Comparison of ENCODE assay signal across 19 mouse cellular contexts in genomic region chr2:137099211-137099734, GRCm38 (mm10). TPM values are rescaled to one million over a fixed set of nuclear protein-coding genes. Genes with fewer than 3 reads are reported as not detected.
A peak's percentile ranks its signal among the peaks of the same experiment; 100 is the strongest.
DNase-seq lines count a peak whose midpoint lies in the region; ATAC-seq and TF ChIP-seq lines count a peak whose summit lies in the region.
"Had no signal": no experiment of that assay in that cellular context is flagged by ENCODE, and none has a peak within 500 bp of the region (broad histone marks: within the 10 kb centered on the region; RNA-seq: fewer than 3 reads in every experiment).

No protein-coding gene starts in this region.

- TF ChIP-seq CTCF in forebrain, postnatal 0 days (IDR thresholded peaks at IDR 0.05; ENCODE audit: low read depth): no peak
- TF ChIP-seq CTCF in brain, embryonic 14.5 days (IDR thresholded peaks at IDR 0.05; ENCODE audit: borderline replicate concordance, extremely low read depth, insufficient read depth, insufficient read length): no peak

- H3K9me3 ChIP-seq in forebrain, embryonic 12.5 days: no peaks in the 10 kb centered on the region
- H3K9me3 ChIP-seq in forebrain, postnatal 0 days (ENCODE audit: low read length): no peaks in the 10 kb centered on the region
- no peaks in the 10 kb centered on the region for H3K9me3 ChIP-seq in midbrain, embryonic 14.5 days (ENCODE audit: control insufficient read depth, low read length)
- H3K9me3 ChIP-seq: intestine, embryonic 15.5 days; liver, embryonic 12.5 days; neural tube, embryonic 13.5 days had no signal

- H3K4me1 ChIP-seq in forebrain, embryonic 12.5 days: peaks cover 69% of the 10 kb centered on the region
- no peaks in the 10 kb centered on the region for H3K4me1 ChIP-seq in forebrain, postnatal 0 days (ENCODE audit: insufficient read depth)
- peaks cover 30% of the 10 kb centered on the region for H3K4me1 ChIP-seq in midbrain, embryonic 14.5 days (ENCODE audit: control insufficient read depth, insufficient read depth, low read length)

- no peak for TF ChIP-seq POLR2A in brain, embryonic 14.5 days (IDR thresholded peaks at IDR 0.05; ENCODE audit: borderline replicate concordance, extremely low read depth, insufficient read depth, insufficient read length, poor library complexity, severe bottlenecking)

- H3K9ac ChIP-seq in forebrain, embryonic 12.5 days: no peak overlapping the region
- no peak overlapping the region for H3K9ac ChIP-seq in forebrain, postnatal 0 days
- no peak overlapping the region for H3K9ac ChIP-seq in midbrain, embryonic 14.5 days (replicated peaks; ENCODE audit: low read length)
- H3K9ac ChIP-seq: intestine, embryonic 15.5 days; liver, embryonic 12.5 days; neural tube, embryonic 13.5 days had no signal

- peak; percentile 52 for ATAC-seq in forebrain, embryonic 12.5 days (ENCODE audit: low FRiP score)
- ATAC-seq in forebrain, postnatal 0 days: no peak
- no peak for ATAC-seq in midbrain, embryonic 14.5 days (ENCODE audit: low FRiP score, low TSS enrichment)
- ATAC-seq: liver, embryonic 12.5 days had no signal

- no peak overlapping the region for H3K4me3 ChIP-seq in forebrain, embryonic 12.5 days (replicated peaks)
- H3K4me3 ChIP-seq in forebrain, postnatal 0 days (ENCODE audit: low read depth, low read length): no peak overlapping the region
- H3K4me3 ChIP-seq in midbrain, embryonic 14.5 days (replicated peaks; ENCODE audit: low read depth, low read length): no peak overlapping the region
- H3K4me3 ChIP-seq: intestine, embryonic 15.5 days; liver, embryonic 12.5 days; neural tube, embryonic 13.5 days had no signal

- peaks cover 14% of the 10 kb centered on the region for H3K36me3 ChIP-seq in forebrain, embryonic 12.5 days (replicated peaks)
- 0 out of 2 replicates have a peak, but pooled peaks cover 3% of the 10 kb centered on the region for H3K36me3 ChIP-seq in forebrain, postnatal 0 days (ENCODE audit: insufficient read depth)
- peaks cover 5% of the 10 kb centered on the region for H3K36me3 ChIP-seq in midbrain, embryonic 14.5 days (ENCODE audit: control insufficient read depth, insufficient read depth, low read length)
- H3K36me3 ChIP-seq: liver, embryonic 12.5 days had no signal

- H3K27ac ChIP-seq in forebrain, embryonic 12.5 days: peak overlapping the region; percentile 53
- no peak overlapping the region for H3K27ac ChIP-seq in forebrain, postnatal 0 days (ENCODE audit: low read depth, low read length)
- H3K27ac ChIP-seq in midbrain, embryonic 14.5 days (replicated peaks; ENCODE audit: low read depth, low read length): no peak overlapping the region
- H3K27ac ChIP-seq: intestine, embryonic 15.5 days; liver, embryonic 12.5 days had no signal

- 7% methylated on average over 6 of the region's 6 CpGs for WGBS in forebrain, embryonic 12.5 days
- 23% methylated on average over 6 of the region's 6 CpGs for WGBS in forebrain, postnatal 0 days
- 3% methylated on average over 6 of the region's 6 CpGs for WGBS in midbrain, embryonic 14.5 days

- no peak for DNase-seq in forebrain, postnatal 0 days
- DNase-seq in kidney, postnatal 10 days: peak; percentile 31
- no peak for DNase-seq in kidney, adult 11 months
- DNase-seq in brain, embryonic 14.5 days (ENCODE audit: low read depth): peak; percentile 56
- DNase-seq in midbrain, embryonic 14.5 days: peak; percentile 48
- DNase-seq in right cerebral cortex, postnatal 4 days: no peak
- DNase-seq in yolk sac, embryonic 10.5 days (ENCODE audit: low spot score): no peak
- DNase-seq: adrenal gland, postnatal 14 days; cerebellum, postnatal 36 days; heart, postnatal 36 days; lung, postnatal 10 days; retina, postnatal 1 day; spleen, adult 18-20 months had no signal

- H3K4me2 ChIP-seq in forebrain, embryonic 12.5 days: no peak overlapping the region
- H3K4me2 ChIP-seq in forebrain, postnatal 0 days (ENCODE audit: low read depth): no peak overlapping the region
- H3K4me2 ChIP-seq in midbrain, embryonic 14.5 days (ENCODE audit: low read length): no peak overlapping the region; the same call in 1 of the 2 replicates
- H3K4me2 ChIP-seq: heart, embryonic 11.5 days; intestine, embryonic 15.5 days; liver, embryonic 12.5 days; neural tube, embryonic 13.5 days had no signal

- peaks cover 12% of the 10 kb centered on the region; the same call in 1 of the 2 replicates for H3K27me3 ChIP-seq in forebrain, embryonic 12.5 days
- no peaks in the 10 kb centered on the region for H3K27me3 ChIP-seq in forebrain, postnatal 0 days (ENCODE audit: insufficient read depth, low read length)
- no peaks in the 10 kb centered on the region for H3K27me3 ChIP-seq in midbrain, embryonic 14.5 days (ENCODE audit: control insufficient read depth, insufficient read depth, low read length)
- H3K27me3 ChIP-seq: intestine, embryonic 15.5 days; liver, embryonic 12.5 days; neural tube, embryonic 13.5 days had no signal

RNA-seq across cellular contexts. Expression of gene Jag1, which starts 17.2 kb away (rescaled TPM):
- polyA plus RNA-seq in forebrain, embryonic 12.5 days (2016; fragmentation: Nextera tagmentation; extraction: Ambion mirVana): 20.5 and 21.2 TPM in 2 replicates
- total RNA-seq in forebrain, postnatal 0 days (2014; rRNA removed): 4.9 and 10.3 TPM in 2 replicates
- 2.7 and 4.1 TPM in 2 replicates for polyA plus RNA-seq in forebrain, postnatal 0 days (2015; fragmentation: Nextera tagmentation; extraction: Ambion mirVana)
- 3.6 and 13.0 TPM in 2 replicates for polyA plus RNA-seq in brain, embryonic 14.5 days (2012; rRNA removed)
- polyA plus RNA-seq in midbrain, embryonic 14.5 days (2014; fragmentation: Nextera tagmentation; extraction: Ambion mirVana): 9.5 and 18.4 TPM in 2 replicates
- total RNA-seq: megakaryocyte-erythroid progenitor cell, adult 5-6 weeks had no signal

Comparison
In these comparisons a context has a peak if more than half of its experiments do, and no peak if none do; other contexts are left out.
1. DNase-seq: peak in kidney, postnatal 10 days (single experiment), brain, embryonic 14.5 days (single experiment) and midbrain, embryonic 14.5 days (single experiment); none in forebrain, postnatal 0 days (single experiment), kidney, adult 11 months (single experiment), right cerebral cortex, postnatal 4 days (single experiment) and yolk sac, embryonic 10.5 days (single experiment).